Mouse (Mus musculus): ENCODE data around the gene Hist2h4. TPM values are rescaled to one million over a fixed set of nuclear protein-coding genes. Genes with fewer than 3 reads are reported as not detected.
"Not testable (repeated sequence)": the region's sequence is repeated elsewhere in the genome, so short reads cannot be mapped to it uniquely, and the experiment has no call there.

Hist2h4 gene
- polyA plus RNA-seq, 1 experiment from 2014 or later: 6.8 TPM

DNA sequence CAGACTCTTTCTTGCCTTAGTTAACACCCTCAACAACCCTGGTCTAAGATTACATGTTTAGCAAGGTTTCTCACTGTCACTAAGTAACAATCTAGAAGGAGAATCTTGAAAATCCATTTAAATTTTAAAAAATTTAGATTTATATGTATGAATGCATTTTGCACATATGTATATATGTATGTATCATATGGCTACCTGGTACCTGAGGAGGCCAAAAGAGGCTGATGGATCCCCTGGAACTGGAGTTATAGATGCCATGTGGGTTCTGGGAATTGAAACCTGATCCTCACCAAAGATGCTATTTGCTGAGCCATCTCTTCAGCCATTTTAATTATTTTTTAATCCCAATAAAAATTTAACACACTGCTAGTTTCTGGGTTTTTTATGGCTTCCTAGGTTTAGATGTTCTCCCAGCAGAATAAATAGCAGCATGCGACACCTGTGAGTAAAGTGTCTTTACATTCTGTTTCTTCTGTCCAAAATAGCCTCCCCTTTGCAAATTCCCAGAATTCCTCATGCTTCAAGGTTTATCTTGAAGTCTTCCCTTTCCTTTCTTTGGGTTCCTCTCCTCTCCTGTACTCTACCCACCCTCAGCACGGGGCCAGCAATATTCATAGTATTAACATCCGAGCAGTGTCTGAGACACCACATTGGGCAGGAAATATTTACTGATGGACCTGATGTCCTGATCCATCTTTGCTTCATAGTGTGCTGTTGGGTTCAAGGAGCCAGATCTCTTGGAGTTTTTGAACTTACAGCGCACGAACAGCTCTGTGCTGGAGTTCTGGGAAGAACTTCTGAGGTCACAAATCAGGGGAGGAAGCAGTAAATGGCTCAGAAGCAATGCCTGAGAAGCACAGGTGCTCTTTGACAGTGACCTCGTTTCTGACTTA, 14.7 kb downstream of the Hist2h4 start:
- no peaks in the 10 kb centered on the region for H3K9me3 ChIP-seq
- H3K36me3 ChIP-seq: no peaks in the 10 kb centered on the region
- no peaks in the 10 kb centered on the region for H3K27me3 ChIP-seq (ENCODE audit: insufficient read depth, poor library complexity, severe bottlenecking)
- 50% methylated on average over 6 of the region's 6 CpGs for WGBS
- peaks cover 44% of the 10 kb centered on the region for H3K4me1 ChIP-seq (replicated peaks)
- peak overlapping the region; percentile 59 for H3K4me3 ChIP-seq
- peak overlapping the region; percentile 62 for H3K27ac ChIP-seq
- DNase-seq (ENCODE audit: low spot score): no peak

DNA sequence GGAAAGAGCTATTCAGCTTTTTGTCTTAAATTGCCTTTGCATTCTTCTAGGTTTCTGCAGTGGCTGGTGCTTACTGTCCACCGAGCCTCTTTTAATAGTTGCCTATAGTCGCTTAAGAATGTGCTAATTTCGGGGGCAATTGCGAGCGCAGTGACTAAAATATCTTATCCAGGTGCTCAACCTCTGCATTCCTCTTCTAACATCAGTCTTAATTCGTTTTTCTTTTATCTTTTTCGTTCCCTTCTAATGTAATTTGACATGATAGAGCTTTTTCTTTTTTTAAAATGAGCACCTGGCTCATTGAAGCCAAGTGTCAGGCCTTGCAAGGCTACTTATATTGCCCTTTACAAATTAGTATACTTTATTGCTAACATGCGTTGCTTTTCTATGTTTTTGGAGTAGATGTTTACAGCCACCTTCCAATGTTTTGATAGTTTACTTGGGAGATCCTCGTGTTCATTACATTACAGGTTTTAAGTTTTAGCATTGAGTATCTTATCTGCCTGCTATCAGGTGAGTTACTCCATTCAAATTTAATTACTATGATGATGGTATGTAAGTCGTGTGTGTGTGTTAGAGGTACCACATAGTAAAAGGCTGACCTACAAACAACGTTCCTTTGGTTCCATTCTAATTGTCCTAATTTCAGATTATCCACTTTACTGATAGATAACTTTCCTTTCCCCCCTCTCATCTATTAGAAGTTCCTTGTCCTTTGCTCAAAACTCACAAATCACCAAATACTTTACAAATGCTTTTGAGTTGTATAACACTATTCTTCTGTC, 15.6 kb downstream of the Hist2h4 start:
- DNase-seq (ENCODE audit: low spot score): no peak
- WGBS: 3% methylated on average over 11 of the region's 11 CpGs
- Histone ChIP-seq H3K36me3 (no peaks in the 10 kb centered on the region), H3K27me3 (ENCODE audit: insufficient read depth, poor library complexity, severe bottlenecking) (no peaks in the 10 kb centered on the region), H3K9me3 (no peaks in the 10 kb centered on the region), H3K4me3 (peak overlapping the region; percentile 59), H3K4me1 (replicated peaks) (peaks cover 47% of the 10 kb centered on the region), H3K27ac (peak overlapping the region; percentile 89)

DNA sequence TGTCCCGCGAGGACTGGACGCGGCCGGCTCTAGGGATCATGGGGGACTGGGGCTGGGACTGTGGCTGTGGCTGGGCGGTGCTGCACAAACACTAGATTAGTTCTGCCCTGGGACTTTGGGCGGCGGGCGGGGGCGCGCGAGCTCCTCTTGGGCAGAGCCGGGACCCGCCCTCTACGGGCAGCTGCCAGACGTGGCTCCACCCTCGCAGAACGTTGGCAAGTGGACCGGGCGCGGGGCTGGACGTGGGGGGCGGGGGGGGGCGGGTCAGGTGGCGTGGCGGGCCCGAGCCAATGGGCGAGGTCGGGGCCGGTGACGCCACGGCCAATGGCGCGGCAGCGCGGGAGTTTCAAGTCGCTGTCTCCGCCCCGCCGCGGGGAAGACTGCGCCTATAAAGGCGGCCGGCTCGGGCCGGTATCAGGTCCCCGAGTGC, 16.7 kb downstream of the Hist2h4 start, which contains the start of gene Hist2h3c1:
Gene Hist2h3c1 (plus strand): TSS at position 259 of the 430 bp plus-strand sequence.
- under 1% methylated on average over 18 of the region's 47 CpGs for WGBS
- peak within 1 kb of the TSS; percentile 89 for H3K27ac ChIP-seq
- not testable (repeated sequence) for H3K27me3 ChIP-seq (ENCODE audit: insufficient read depth, poor library complexity, severe bottlenecking); H3K9me3 ChIP-seq; H3K36me3 ChIP-seq; DNase-seq (ENCODE audit: low spot score)
- H3K4me1 ChIP-seq (replicated peaks): peaks cover 47% of the 10 kb centered on the region
- peak within 1 kb of the TSS; percentile 59 for H3K4me3 ChIP-seq

DNA sequence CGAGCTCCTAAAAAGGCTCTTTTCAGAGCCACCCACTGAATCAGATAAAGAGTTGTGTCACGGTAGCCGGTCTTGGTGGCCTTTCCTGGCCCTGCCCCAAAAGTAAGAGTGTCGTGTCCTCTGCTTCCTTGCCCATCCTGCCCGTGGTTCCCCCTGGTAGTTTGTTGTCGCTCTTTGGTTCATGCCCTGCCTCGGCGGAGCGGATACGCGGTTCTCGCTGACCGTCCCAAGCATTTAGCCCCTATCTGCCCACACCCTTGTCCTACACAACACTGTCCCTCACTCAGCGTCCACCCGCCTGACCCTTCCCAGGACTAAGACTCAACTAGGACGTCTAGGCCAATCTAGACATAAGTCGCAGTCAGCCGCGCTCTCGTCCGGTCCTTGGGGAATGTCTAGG, 17.1 kb downstream of the Hist2h4 start:
- peak overlapping the region; percentile 81 for H3K27ac ChIP-seq

DNA sequence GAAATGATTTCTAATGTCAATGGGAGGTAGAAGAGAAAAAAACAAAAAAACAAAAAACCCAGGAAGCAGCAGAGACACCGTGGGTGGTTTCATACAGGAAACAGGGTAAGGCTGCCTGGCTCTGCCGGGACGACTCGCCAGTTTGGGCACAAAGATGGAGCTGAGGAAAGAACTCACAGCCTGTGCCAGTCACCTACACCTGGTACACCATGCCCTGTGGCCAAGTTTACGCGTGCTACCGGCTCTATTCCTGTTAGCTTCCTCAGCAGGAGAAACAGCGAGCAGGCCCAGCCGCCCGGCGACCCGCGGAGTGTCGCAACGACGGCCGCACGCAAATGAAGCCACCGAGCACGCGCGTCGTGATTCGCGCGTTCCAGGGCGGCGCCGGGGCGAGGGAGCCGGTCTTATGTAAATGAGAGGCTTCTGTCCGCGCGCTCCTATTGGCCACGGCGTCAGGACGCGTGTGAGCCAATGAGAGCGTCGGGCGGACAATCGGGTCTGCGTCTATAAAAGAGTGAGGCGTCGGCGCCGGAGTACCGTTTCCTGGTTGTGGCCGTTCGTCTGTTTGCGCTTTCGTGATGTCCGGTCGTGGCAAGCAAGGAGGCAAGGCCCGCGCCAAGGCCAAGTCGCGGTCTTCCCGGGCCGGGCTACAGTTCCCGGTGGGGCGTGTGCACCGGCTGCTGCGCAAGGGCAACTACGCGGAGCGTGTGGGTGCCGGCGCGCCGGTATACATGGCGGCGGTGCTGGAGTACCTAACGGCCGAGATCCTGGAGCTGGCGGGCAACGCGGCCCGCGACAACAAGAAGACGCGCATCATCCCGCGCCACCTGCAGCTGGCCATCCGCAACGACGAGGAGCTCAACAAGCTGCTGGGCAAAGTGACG, 17.9 kb downstream of the Hist2h4 start, which contains the start of gene Hist2h2aa1:
Gene Hist2h2aa1 (plus strand): TSS at position 495 of the 884 bp plus-strand sequence.
- under 1% methylated on average over 45 of the region's 88 CpGs for WGBS
- Histone ChIP-seq H3K27ac (peak within 1 kb of the TSS; percentile 96), H3K4me3 (peak within 1 kb of the TSS; percentile 57), H3K4me1 (replicated peaks) (peaks cover 48% of the 10 kb centered on the region)
- peak; percentile 81 for DNase-seq (ENCODE audit: low spot score)
- not testable (repeated sequence) for H3K27me3 ChIP-seq (ENCODE audit: insufficient read depth, poor library complexity, severe bottlenecking); H3K9me3 ChIP-seq; H3K36me3 ChIP-seq

More for the DNA sequence above, 17.1 kb downstream of the Hist2h4 start:
- H3K27me3 ChIP-seq (ENCODE audit: insufficient read depth, poor library complexity, severe bottlenecking); DNase-seq (ENCODE audit: low spot score); H3K9me3 ChIP-seq; H3K36me3 ChIP-seq: not testable (repeated sequence)
- H3K4me1 ChIP-seq (replicated peaks): peaks cover 48% of the 10 kb centered on the region
- peak overlapping the region; percentile 44 for H3K4me3 ChIP-seq
- WGBS: 1% methylated on average over 10 of the region's 21 CpGs

DNA sequence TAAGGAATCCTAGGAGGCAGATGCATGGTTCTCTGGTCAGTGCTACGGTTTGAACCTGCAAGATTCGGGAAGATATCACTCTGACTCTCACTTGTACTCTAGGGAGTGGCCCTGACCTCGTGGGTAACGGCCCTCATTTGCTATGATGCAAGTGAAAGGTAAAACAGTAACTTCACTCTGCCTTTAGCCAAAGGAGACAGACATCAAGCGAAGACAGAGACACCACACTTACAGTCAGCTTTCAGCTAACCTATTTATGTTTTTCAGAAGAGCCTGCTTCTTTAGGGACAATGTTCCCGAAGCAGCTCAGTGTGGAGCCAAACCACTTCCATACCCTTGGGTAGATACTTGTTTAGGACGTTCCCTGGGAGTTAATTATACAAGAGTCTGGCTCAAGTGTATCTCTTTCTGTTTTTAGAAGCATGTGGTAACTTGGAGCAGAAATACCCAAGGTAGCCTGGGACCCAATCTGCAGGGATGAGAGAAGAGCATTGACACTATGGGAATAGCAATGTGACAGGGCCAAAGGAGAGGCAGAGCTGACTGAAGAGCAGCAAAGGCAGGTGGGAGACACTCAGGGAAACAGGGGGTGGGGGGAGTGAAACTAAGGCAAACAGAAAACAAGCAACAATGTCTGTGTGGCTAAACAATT, 19.1 kb downstream of the Hist2h4 start:
- 85% methylated on average over 7 of the region's 7 CpGs for WGBS
- no peak for DNase-seq (ENCODE audit: low spot score)

DNA sequence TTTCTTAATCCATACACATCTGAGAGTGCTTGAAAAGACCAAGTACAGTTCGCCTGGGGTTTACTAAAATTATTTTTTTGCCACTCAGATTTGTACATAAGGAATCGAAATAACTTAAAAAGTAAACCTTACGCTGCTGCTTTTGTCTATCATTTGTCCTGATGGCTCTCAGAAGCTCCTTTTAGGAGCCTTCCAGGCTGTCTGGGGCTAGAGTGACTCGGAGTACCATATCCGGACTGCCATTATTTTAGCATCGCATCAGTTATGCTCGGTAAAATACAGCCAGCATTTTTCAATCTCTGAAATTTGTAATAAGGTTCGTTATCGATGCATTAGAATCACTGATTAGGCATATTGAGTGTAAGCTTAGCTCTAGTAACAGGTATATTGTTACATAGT, 22.3 kb downstream of the Hist2h4 start:
- H3K4me3 ChIP-seq: peak overlapping the region; percentile 42
- 79% methylated on average over 9 of the region's 9 CpGs for WGBS

More for the DNA sequence above, 19.1 kb downstream of the Hist2h4 start:
- Histone ChIP-seq H3K9me3 (no peaks in the 10 kb centered on the region), H3K4me1 (replicated peaks) (peaks cover 46% of the 10 kb centered on the region), H3K27ac (peak overlapping the region; percentile 96), H3K36me3 (no peaks in the 10 kb centered on the region), H3K4me3 (peak overlapping the region; percentile 57; the same call in 1 of the 2 replicates), H3K27me3 (ENCODE audit: insufficient read depth, poor library complexity, severe bottlenecking) (no peaks in the 10 kb centered on the region)

DNA sequence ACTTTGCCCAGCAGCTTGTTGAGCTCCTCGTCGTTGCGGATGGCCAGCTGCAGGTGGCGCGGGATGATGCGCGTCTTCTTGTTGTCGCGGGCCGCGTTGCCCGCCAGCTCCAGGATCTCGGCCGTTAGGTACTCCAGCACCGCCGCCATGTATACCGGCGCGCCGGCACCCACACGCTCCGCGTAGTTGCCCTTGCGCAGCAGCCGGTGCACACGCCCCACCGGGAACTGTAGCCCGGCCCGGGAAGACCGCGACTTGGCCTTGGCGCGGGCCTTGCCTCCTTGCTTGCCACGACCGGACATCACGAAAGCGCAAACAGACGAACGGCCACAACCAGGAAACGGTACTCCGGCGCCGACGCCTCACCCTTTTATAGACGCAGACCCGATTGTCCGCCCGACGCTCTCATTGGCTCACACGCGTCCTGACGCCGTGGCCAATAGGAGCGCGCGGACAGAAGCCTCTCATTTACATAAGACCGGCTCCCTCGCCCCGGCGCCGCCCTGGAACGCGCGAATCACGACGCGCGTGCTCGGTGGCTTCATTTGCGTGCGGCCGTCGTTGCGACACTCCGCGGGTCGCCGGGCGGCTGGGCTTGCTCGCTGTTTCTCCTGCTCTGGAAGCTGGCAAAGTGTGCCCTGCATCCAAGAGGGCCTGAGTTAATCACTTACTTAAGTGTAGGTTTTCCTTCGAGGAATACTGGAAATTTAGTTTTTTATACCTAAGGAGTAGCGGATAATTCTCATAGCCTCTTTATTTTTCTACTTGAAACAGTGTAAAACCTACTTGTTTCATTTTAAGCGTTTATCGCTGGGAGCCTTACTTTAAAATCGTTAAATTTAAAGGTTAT, 22.9 kb downstream of the Hist2h4 start, which contains the start of gene Hist2h2aa2:
Gene Hist2h2aa2 (minus strand): TSS at position 328 of the 850 bp plus-strand sequence.
- peak; percentile 74 for DNase-seq (ENCODE audit: low spot score)
- H3K36me3 ChIP-seq; H3K27me3 ChIP-seq (ENCODE audit: insufficient read depth, poor library complexity, severe bottlenecking); H3K9me3 ChIP-seq: not testable (repeated sequence)
- H3K4me1 ChIP-seq (replicated peaks): peaks cover 43% of the 10 kb centered on the region
- peak within 1 kb of the TSS; percentile 46 for H3K4me3 ChIP-seq
- peak within 1 kb of the TSS; percentile 96 for H3K27ac ChIP-seq
- 3% methylated on average over 44 of the region's 85 CpGs for WGBS

More for the DNA sequence above, 22.3 kb downstream of the Hist2h4 start:
- H3K36me3 ChIP-seq: no peaks in the 10 kb centered on the region
- H3K4me1 ChIP-seq (replicated peaks): peaks cover 43% of the 10 kb centered on the region
- H3K9me3 ChIP-seq: no peaks in the 10 kb centered on the region
- H3K27ac ChIP-seq: peak overlapping the region; percentile 96
- no peak for DNase-seq (ENCODE audit: low spot score)
- H3K27me3 ChIP-seq (ENCODE audit: insufficient read depth, poor library complexity, severe bottlenecking): no peaks in the 10 kb centered on the region

DNA sequence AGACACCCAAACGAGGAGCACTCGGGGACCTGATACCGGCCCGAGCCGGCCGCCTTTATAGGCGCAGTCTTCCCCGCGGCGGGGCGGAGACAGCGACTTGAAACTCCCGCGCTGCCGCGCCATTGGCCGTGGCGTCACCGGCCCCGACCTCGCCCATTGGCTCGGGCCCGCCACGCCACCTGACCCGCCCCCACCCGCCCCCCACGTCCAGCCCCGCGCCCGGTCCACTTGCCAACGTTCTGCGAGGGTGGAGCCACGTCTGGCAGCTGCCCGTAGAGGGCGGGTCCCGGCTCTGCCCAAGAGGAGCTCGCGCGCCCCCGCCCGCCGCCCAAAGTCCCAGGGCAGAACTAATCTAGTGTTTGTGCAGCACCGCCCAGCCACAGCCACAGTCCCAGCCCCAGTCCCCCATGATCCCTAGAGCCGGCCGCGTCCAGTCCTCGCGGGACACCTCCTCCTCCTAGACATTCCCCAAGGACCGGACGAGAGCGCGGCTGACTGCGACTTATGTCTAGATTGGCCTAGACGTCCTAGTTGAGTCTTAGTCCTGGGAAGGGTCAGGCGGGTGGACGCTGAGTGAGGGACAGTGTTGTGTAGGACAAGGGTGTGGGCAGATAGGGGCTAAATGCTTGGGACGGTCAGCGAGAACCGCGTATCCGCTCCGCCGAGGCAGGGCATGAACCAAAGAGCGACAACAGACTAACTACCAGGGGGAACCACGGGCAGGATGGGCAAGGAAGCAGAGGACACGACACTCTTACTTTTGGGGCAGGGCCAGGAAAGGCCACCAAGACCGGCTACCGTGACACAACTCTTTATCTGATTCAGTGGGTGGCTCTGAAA, 23.9 kb downstream of the Hist2h4 start, which contains the start of gene Hist2h3c2:
Gene Hist2h3c2 (minus strand): TSS at position 174 of the 840 bp plus-strand sequence.
- DNase-seq (ENCODE audit: low spot score); H3K36me3 ChIP-seq; H3K27me3 ChIP-seq (ENCODE audit: insufficient read depth, poor library complexity, severe bottlenecking); H3K9me3 ChIP-seq: not testable (repeated sequence)
- WGBS: under 1% methylated on average over 32 of the region's 68 CpGs
- peak within 1 kb of the TSS; percentile 60 for H3K4me3 ChIP-seq
- peaks cover 34% of the 10 kb centered on the region for H3K4me1 ChIP-seq (replicated peaks)
- H3K27ac ChIP-seq: peak within 1 kb of the TSS; percentile 91

DNA sequence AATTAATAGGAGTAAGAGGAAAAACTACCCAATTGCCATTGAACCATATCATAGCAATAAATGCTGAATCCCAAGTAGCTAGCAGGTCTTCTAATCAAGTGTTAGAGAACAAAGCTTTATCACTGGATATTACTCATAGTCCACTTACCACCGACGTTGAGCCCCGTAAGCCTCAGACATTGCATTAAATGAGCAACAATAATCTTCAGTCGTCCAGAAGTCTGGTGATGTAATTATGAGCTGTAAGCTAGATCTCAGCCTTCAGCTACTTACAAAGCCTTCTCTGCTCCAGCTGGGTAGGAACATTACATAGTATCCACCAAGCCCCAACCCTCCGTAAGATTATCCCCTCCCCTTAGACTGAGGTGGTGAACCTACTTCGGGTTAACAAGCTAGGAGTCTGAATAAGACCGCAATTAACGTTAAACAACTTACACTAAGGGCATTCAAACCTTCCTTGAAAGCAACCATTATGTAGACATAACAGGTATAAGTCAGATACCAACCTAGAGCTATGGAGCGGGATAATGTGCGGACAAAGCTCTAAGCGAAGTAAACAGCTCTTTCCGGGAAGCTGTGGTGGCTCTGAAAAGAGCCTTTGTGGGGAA, 25.1 kb downstream of the Hist2h4 start:
- Histone ChIP-seq H3K27ac (peak overlapping the region; percentile 91), H3K9me3 (no peaks in the 10 kb centered on the region), H3K36me3 (no peaks in the 10 kb centered on the region), H3K27me3 (ENCODE audit: insufficient read depth, poor library complexity, severe bottlenecking) (no peaks in the 10 kb centered on the region), H3K4me3 (peak overlapping the region; percentile 60), H3K4me1 (replicated peaks) (peaks cover 24% of the 10 kb centered on the region)
- DNase-seq (ENCODE audit: low spot score): peak; percentile 36
- WGBS: under 1% methylated on average over 12 of the region's 12 CpGs

Data from hindbrain, embryonic 10.5 days (tissue).